Mouse (Mus musculus) liver, embryonic 12.5 days (tissue): ENCODE results near the gene Gstp1. TPM values are rescaled to one million over a fixed set of nuclear protein-coding genes. Genes with fewer than 3 reads are reported as not detected.

Source experiments
- ATAC-seq: fragments of 200-750 bp; cut with Nextera tagmentation; 2 replicates; pipeline ENCODE4 v1.8.0; 2017; ENCODE audit warnings: moderate number of reproducible peaks, mild to moderate bottlenecking, moderate library complexity
- H3K27ac ChIP-seq: fragments of 300-500 bp; sonication (generic); 2 replicates; pipeline ENCODE4 v1.5.1; 2016; ENCODE audit warnings: mild to moderate bottlenecking
- H3K27me3 ChIP-seq: fragments of 300-500 bp; sonication (generic); replicated peaks from 2 replicates; pipeline ENCODE4 v1.6.1; 2016; ENCODE audit warnings: mild to moderate bottlenecking, moderate library complexity
- H3K36me3 ChIP-seq: fragments of 300-500 bp; sonication (generic); 2 replicates; pipeline ENCODE4 v1.6.1; 2016; ENCODE audit warnings: mild to moderate bottlenecking, moderate library complexity
- H3K4me1 ChIP-seq: fragments of 300-500 bp; sonication (generic); 2 replicates; pipeline ENCODE4 v1.6.1; 2016
- H3K4me2 ChIP-seq: fragments of 300-500 bp; sonication (generic); 2 replicates; pipeline ENCODE4 v1.6.1; 2016; ENCODE audit warnings: mild to moderate bottlenecking, moderate library complexity
- H3K4me3 ChIP-seq: fragments of 300-500 bp; sonication (generic); 2 replicates; pipeline ENCODE4 v1.5.1; 2016; ENCODE audit warnings: mild to moderate bottlenecking, moderate library complexity
- H3K9ac ChIP-seq: fragments of 300-500 bp; sonication (generic); 2 replicates; pipeline ENCODE4 v1.6.1; 2016; ENCODE audit warnings: mild to moderate bottlenecking, moderate library complexity
- H3K9me3 ChIP-seq: fragments of 300-500 bp; sonication (generic); replicated peaks from 2 replicates; pipeline ENCODE4 v1.6.1; 2016; ENCODE audit warnings: mild to moderate bottlenecking, moderate library complexity
- WGBS: fragments of 180-500 bp; shearing (Covaris S2); methylation state at CpG from one replicate; pipeline ENCODE4 v1.1.7; 2016; ENCODE audit not compliant: insufficient replicate concordance; 5-methylcytosine and 5-hydroxymethylcytosine counted together
- polyA plus RNA-seq: library from polyadenylated mRNA; unstranded; fragments of >200 nt; fragmentation: Nextera tagmentation; extraction: Ambion mirVana; gene quantifications from 2 replicates; pipeline ENCODE4 v1.2.1, GENCODE M21; 2016

Gene Gstp1
- polyA plus RNA-seq, 1 experiment from 2014 or later: 622 TPM

DNA sequence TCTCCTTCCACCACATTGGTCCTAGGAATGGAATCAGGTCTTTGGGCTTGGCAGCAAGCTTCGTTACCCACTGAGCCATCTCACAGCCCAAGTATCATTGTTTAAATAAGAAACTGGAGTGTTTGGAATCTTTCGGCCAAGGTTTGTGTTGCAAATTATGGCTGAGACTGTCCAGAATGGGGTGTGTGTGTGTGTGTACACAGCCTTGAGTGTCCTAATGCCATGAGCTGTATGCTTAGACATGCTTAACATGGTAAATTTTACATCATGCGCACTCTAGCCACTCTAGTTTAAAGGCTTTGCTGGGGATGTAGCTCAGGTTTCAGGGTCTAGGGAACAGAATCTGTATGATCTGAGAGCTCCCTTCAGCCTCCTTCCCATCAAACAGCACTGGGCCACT is 42.3 kb downstream of the Gstp1 start:
- no peak overlapping the region for H3K27ac ChIP-seq
- no peak for ATAC-seq
- 81% methylated on average over 3 of the region's 3 CpGs for WGBS
- no peaks in the 10 kb centered on the region for H3K9me3 ChIP-seq
- no peak overlapping the region for H3K9ac ChIP-seq
- no peak overlapping the region for H3K4me2 ChIP-seq
- peaks cover 21% of the 10 kb centered on the region for H3K4me1 ChIP-seq
- H3K27me3 ChIP-seq: peaks cover 31% of the 10 kb centered on the region
- H3K36me3 ChIP-seq: no peaks in the 10 kb centered on the region
- H3K4me3 ChIP-seq: no peak overlapping the region

DNA sequence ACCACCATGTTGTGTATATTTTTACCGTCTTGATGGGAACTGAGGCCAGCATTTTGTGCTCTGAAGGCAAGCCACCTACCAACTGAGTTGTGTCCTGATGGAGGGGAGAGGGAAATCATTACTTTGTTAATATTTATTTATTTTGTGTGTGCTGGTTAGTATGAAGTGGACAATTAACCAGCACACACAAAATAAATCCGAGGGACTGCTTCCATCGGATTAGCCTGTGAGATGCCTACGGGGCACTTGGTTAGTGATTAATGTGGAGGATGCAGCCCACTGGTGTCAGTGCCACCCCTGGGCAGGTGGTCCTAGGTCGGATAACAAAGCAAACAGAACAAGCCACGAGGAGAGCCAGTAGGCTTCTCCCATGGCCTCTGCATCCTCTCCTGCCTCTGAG is 42.9 kb downstream of the Gstp1 start:
- Histone ChIP-seq H3K4me2 (no peak overlapping the region), H3K36me3 (no peaks in the 10 kb centered on the region), H3K27ac (no peak overlapping the region), H3K4me3 (no peak overlapping the region), H3K4me1 (peaks cover 21% of the 10 kb centered on the region), H3K9me3 (no peaks in the 10 kb centered on the region), H3K27me3 (peaks cover 31% of the 10 kb centered on the region), H3K9ac (no peak overlapping the region)
- 58% methylated on average over 6 of the region's 6 CpGs for WGBS
- ATAC-seq: no peak

DNA sequence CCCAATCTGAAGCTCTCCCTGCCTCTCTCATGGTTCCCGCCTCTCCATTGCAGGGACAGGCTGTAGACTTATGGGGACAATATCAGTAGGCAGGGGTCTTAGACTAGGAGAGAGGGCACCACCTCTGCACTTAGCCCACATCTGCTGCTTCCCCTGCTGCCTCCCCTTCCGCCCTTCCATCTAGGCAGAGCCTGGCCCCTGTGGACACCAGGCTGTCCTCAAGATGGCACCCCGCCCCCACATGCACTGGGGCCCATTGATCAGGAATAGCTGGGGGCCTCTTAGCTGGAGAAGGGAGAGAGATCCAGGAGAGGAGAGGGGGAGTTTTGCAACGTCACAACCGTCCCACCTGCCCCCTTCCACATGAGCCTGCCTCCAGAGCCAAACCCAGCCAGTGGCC is 45.4 kb downstream of the Gstp1 start, which contains the start of gene Tbx10:
TSS of gene Tbx10 (plus strand) at position 337 of the 400 bp plus-strand sequence.
- Histone ChIP-seq H3K27ac (no peak within 1 kb of the TSS), H3K4me1 (0 out of 2 replicates have a peak, but pooled peaks cover 9% of the 10 kb centered on the region), H3K36me3 (peaks cover 5% of the 10 kb centered on the region; the same call in 1 of the 2 replicates), H3K4me2 (no peak within 1 kb of the TSS), H3K4me3 (no peak within 1 kb of the TSS), H3K9ac (no peak within 1 kb of the TSS), H3K9me3 (no peaks in the 10 kb centered on the region), H3K27me3 (peaks cover 28% of the 10 kb centered on the region)
- 40% methylated on average over 5 of the region's 5 CpGs for WGBS
- ATAC-seq: no peak

DNA sequence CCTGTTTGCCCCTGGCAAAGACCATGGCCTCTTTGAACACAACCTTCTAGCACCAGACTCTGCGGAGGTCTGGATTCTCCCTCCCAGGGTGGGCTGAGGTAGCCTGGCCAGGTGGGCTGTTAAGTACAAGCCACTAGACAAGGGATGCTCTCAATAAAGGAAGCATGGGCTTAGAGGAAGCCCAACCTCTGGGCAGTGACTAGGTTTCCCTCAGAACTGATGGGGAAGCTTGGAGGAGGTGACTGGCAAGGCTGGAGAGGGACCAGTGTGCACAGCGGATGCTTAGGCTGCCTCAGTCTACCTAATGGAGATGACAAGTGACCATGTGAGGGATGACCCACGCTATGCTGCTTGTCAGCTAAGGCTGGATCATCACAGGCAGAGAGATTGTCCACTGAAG is 45.8 kb downstream of the Gstp1 start:
- Histone ChIP-seq H3K27ac (no peak overlapping the region), H3K27me3 (peaks cover 28% of the 10 kb centered on the region), H3K4me1 (peaks cover 11% of the 10 kb centered on the region), H3K9me3 (no peaks in the 10 kb centered on the region), H3K9ac (no peak overlapping the region), H3K4me2 (no peak overlapping the region), H3K4me3 (no peak overlapping the region), H3K36me3 (peaks cover 5% of the 10 kb centered on the region; the same call in 1 of the 2 replicates)
- ATAC-seq: no peak
- WGBS: 68% methylated on average over 3 of the region's 3 CpGs

DNA sequence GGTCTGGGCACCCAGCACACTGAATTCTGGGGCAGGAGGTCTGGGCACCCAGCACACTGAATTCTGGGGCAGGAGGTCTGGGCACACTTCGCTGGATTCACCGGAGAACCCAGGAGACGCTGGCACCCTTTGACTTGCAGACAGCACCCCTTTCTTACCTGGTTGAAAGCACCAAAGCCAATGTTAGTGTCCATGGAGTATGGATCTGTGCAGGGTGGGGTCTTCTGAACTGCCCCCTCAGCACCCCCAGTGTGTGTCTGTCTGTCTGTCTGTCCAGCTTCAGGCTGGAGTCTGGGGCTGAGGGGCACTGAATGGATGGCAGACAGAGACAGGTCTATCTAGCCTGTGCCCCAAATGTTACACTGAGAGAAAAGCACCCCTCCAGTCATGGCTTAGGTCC is 46.2 kb downstream of the Gstp1 start:
- H3K27ac ChIP-seq: no peak overlapping the region
- H3K36me3 ChIP-seq: peaks cover 5% of the 10 kb centered on the region; the same call in 1 of the 2 replicates
- peaks cover 15% of the 10 kb centered on the region for H3K4me1 ChIP-seq
- no peak overlapping the region for H3K4me2 ChIP-seq
- peaks cover 28% of the 10 kb centered on the region for H3K27me3 ChIP-seq
- H3K4me3 ChIP-seq: no peak overlapping the region
- WGBS: 86% methylated on average over 3 of the region's 3 CpGs
- H3K9ac ChIP-seq: no peak overlapping the region
- H3K9me3 ChIP-seq: no peaks in the 10 kb centered on the region
- ATAC-seq: no peak

DNA sequence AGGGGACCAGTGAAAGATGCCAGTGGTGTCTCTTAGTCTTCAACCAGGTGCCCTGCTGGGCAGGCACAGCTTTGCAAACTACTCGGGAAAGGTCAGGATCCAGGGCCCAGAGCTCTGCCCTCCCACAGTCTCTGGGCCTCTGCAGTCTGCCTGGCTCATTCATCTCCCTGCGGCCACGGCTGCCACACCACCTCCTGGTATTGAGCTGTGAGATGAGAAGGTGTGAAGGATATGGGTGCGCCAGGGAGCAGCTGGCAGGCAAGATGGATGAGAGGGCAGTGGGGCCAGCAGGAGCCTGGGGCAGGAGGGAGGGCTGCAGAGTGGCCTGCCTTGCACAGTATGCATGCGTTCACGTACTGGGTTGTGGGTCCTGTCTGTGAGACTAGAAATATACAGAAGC is 47.0 kb downstream of the Gstp1 start:
- no peak overlapping the region for H3K9ac ChIP-seq

DNA sequence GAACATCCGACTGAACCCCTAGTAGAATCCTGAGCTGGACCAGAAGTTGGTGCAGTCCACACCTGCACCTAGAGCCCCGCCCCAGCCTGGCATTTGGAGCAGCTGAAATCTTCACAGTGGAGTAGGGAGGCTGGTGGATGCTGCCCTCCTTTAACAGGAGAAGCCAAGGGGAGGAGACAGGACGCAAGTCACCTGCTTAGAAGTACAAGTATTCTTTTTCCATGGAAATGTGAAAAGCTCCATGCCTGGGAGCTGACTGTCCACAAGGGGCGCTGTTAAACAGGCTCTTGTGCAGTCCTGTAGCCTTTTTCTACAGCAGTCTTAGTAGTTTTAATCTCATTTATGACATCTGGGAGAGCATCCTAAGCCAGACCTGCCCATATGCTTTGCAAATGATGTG is 49.0 kb downstream of the Gstp1 start:
- Histone ChIP-seq H3K36me3 (peaks cover 5% of the 10 kb centered on the region; the same call in 1 of the 2 replicates), H3K27me3 (peaks cover 19% of the 10 kb centered on the region), H3K4me1 (peaks cover 33% of the 10 kb centered on the region), H3K9me3 (no peaks in the 10 kb centered on the region), H3K27ac (no peak overlapping the region), H3K4me3 (no peak overlapping the region), H3K4me2 (no peak overlapping the region), H3K9ac (no peak overlapping the region)
- no peak for ATAC-seq
- 84% methylated on average over 4 of the region's 4 CpGs for WGBS

More for the DNA sequence above, 47.0 kb downstream of the Gstp1 start:
- H3K4me1 ChIP-seq: peaks cover 23% of the 10 kb centered on the region
- H3K27me3 ChIP-seq: peaks cover 24% of the 10 kb centered on the region
- no peak for ATAC-seq
- peaks cover 5% of the 10 kb centered on the region; the same call in 1 of the 2 replicates for H3K36me3 ChIP-seq
- 55% methylated on average over 6 of the region's 6 CpGs for WGBS
- no peak overlapping the region for H3K27ac ChIP-seq
- H3K4me3 ChIP-seq: no peak overlapping the region
- no peak overlapping the region for H3K4me2 ChIP-seq
- no peaks in the 10 kb centered on the region for H3K9me3 ChIP-seq

DNA sequence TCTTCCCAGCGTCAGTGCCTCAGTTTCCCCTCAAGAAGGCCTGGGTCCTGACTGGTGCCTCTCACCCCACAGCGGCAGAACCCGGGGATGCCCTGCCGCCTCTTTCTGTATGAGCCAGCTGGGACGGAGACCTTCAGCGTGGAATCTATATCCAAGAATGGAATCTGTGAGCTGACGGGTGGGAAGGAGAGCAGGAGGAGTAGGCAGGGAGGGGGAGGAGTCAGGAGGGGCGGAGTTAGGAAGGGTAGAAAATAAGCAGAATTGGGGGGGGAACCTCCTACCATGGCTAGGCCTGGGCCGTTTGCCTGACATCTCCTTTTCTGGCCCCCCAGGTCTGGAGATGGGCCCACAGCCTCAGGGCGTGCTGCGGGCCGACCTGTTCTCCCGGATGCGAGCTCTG is 49.7 kb downstream of the Gstp1 start:
- Histone ChIP-seq H3K36me3 (peaks cover 5% of the 10 kb centered on the region; the same call in 1 of the 2 replicates), H3K27ac (no peak overlapping the region), H3K4me2 (no peak overlapping the region), H3K27me3 (peaks cover 15% of the 10 kb centered on the region), H3K4me1 (peaks cover 33% of the 10 kb centered on the region), H3K9me3 (no peaks in the 10 kb centered on the region), H3K9ac (no peak overlapping the region), H3K4me3 (no peak overlapping the region)
- no peak for ATAC-seq
- WGBS: 85% methylated on average over 14 of the region's 14 CpGs

DNA sequence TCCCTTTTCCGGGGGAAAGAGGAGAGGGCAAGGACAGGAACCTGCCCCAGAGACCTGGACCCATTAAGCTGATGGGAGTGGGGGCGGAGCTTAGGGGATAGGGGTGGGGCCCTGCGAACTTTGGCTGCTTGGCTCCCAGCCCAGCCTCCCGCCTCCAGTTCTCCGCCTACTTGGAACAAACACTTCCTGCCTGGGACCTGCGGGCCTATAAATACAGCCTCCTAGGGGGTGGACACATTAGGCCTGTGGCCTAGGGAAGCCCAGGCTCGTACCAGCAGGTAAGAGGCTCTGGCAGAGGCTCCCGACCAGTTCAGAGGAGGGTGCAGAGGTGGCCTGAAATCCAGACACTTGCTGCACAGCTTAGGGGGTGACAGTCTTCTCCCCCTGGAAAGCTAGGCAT is 51.5 kb downstream of the Gstp1 start, which contains the start of gene Acy3:
TSS of gene Acy3 (plus strand) at position 237 of the 400 bp plus-strand sequence.
- Histone ChIP-seq H3K9ac (0 out of 2 replicates have a peak within 1 kb of the TSS, but pooled peaks have one; percentile 2), H3K27ac (peak within 1 kb of the TSS; percentile 49), H3K4me3 (no peak within 1 kb of the TSS), H3K27me3 (no peaks in the 10 kb centered on the region), H3K4me2 (peak within 1 kb of the TSS; percentile 21), H3K4me1 (peaks cover 27% of the 10 kb centered on the region), H3K36me3 (peaks cover 5% of the 10 kb centered on the region; the same call in 1 of the 2 replicates), H3K9me3 (no peaks in the 10 kb centered on the region)
- 18% methylated on average over 8 of the region's 8 CpGs for WGBS
- ATAC-seq: peak; percentile 62

Other genes starting within 250 kb of the Gstp1 start
- 25.5 and 26.7 TPM in 2 replicates for gene Chka, start 186.2 kb downstream of the Gstp1 start, polyA plus RNA-seq
- 24.7 and 26.1 TPM in 2 replicates for gene Tcirg1, start 130.9 kb downstream of the Gstp1 start, polyA plus RNA-seq
- gene Ndufs8, start 125.2 kb downstream of the Gstp1 start, polyA plus RNA-seq: 197 and 218 TPM in 2 replicates
- gene Aldh3b1, start 108.2 kb downstream of the Gstp1 start, polyA plus RNA-seq: 1.8 and 1.9 TPM in 2 replicates
- 14.3 and 15.3 TPM in 2 replicates for gene Unc93b1, start 102.8 kb downstream of the Gstp1 start, polyA plus RNA-seq
- gene Aldh3b3, start 79.3 kb downstream of the Gstp1 start, polyA plus RNA-seq: 0.04 TPM in 1 of 2 replicates, not detected in the other
- 0.14 and 0.22 TPM in 2 replicates for gene Aldh3b2, start 65.7 kb downstream of the Gstp1 start, polyA plus RNA-seq
- 9.1 and 10.0 TPM in 2 replicates for gene Acy3, start 51.4 kb downstream of the Gstp1 start, polyA plus RNA-seq
- gene Tbx10, start 45.2 kb downstream of the Gstp1 start, polyA plus RNA-seq: 1.2 and 1.3 TPM in 2 replicates
- gene Nudt8, start 37.4 kb downstream of the Gstp1 start, polyA plus RNA-seq: 18.6 and 21.0 TPM in 2 replicates
- gene Gm49405, start 37.4 kb downstream of the Gstp1 start, polyA plus RNA-seq: 0.85 and 1.1 TPM in 2 replicates
- 1.3 and 1.5 TPM in 2 replicates for gene Doc2g, start 34.7 kb downstream of the Gstp1 start, polyA plus RNA-seq
- 186 and 187 TPM in 2 replicates for gene Ndufv1, start 25.2 kb downstream of the Gstp1 start, polyA plus RNA-seq
- gene Gstp2, start 8.0 kb upstream of the Gstp1 start, polyA plus RNA-seq: 6.2 and 7.3 TPM in 2 replicates
- gene Gstp3, start 21.6 kb upstream of the Gstp1 start, polyA plus RNA-seq: 15.0 and 18.5 TPM in 2 replicates
- 0.37 and 0.53 TPM in 2 replicates for gene Cabp2, start 43.6 kb upstream of the Gstp1 start, polyA plus RNA-seq
- gene Cdk2ap2, start 59.2 kb upstream of the Gstp1 start, polyA plus RNA-seq: 93.2 and 101 TPM in 2 replicates
- gene Pitpnm1, start 62.0 kb upstream of the Gstp1 start, polyA plus RNA-seq: 4.8 and 5.0 TPM in 2 replicates
- gene Aip, start 87.9 kb upstream of the Gstp1 start, polyA plus RNA-seq: 42.0 and 43.6 TPM in 2 replicates
- not detected in 2 replicates for gene Gpr152, start 101.8 kb upstream of the Gstp1 start, polyA plus RNA-seq
- gene Cabp4, start 106.0 kb upstream of the Gstp1 start, polyA plus RNA-seq: 0.06 and 0.07 TPM in 2 replicates
- 86.5 and 86.9 TPM in 2 replicates for gene Coro1b, start 110.6 kb upstream of the Gstp1 start, polyA plus RNA-seq
- 24.3 and 26.2 TPM in 2 replicates for gene Ptprcap, start 115.6 kb upstream of the Gstp1 start, polyA plus RNA-seq
- gene Rps6kb2, start 125.4 kb upstream of the Gstp1 start, polyA plus RNA-seq: 39.1 and 39.4 TPM in 2 replicates
- 0.93 and 1.3 TPM in 2 replicates for gene Carns1, start 137.5 kb upstream of the Gstp1 start, polyA plus RNA-seq
- 4.3 and 4.9 TPM in 2 replicates for gene Tbc1d10c, start 153.3 kb upstream of the Gstp1 start, polyA plus RNA-seq
- gene Ppp1ca, start 154.1 kb upstream of the Gstp1 start, polyA plus RNA-seq: 572 and 577 TPM in 2 replicates
- 26.5 and 26.8 TPM in 2 replicates for gene Rad9a, start 163.7 kb upstream of the Gstp1 start, polyA plus RNA-seq
- 0.73 and 1.3 TPM in 2 replicates for gene Clcf1, start 176.3 kb upstream of the Gstp1 start, polyA plus RNA-seq
- not detected in 2 replicates for gene AC109138.7, start 176.4 kb upstream of the Gstp1 start, polyA plus RNA-seq
- 12.8 and 13.2 TPM in 2 replicates for gene Pold4, start 193.9 kb upstream of the Gstp1 start, polyA plus RNA-seq
- 2.2 and 2.6 TPM in 2 replicates for gene Ssh3, start 231.2 kb upstream of the Gstp1 start, polyA plus RNA-seq
- gene Ankrd13d, start 245.2 kb upstream of the Gstp1 start, polyA plus RNA-seq: 0.99 and 1.4 TPM in 2 replicates